Comparison of ENCODE assay signal across 12 mouse cellular contexts in the genomic region with DNA sequence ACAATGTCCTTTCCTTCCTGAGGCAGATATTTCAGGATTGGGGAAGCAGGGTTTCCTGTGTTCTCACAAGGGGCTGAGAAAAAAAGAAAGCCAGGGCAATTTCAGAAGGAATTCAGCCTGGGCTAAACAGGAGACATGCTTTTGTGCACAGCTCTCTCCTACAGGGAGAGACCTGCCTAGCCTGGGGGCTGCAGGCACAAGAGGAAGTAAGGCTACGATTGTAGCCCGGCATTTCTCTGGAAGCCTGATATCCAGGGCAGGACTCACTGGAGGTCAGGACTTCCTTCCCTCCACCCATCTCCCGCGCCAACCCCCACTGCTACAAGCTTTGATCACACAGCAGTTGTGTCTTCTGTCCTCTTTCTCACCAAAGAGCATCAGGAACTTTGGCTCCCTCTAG.
DNase-seq lines count a peak whose midpoint lies in the region; ATAC-seq lines count a peak whose summit lies in the region.
"Had no signal": no experiment of that assay in that cellular context is flagged by ENCODE, and none has a peak within 500 bp of the region (broad histone marks: within the 10 kb centered on the region; RNA-seq: fewer than 3 reads in every experiment).

No protein-coding gene starts in this region.

- no peak; the same call in 1 of the 2 replicates for ATAC-seq in liver, embryonic 11.5 days (replicated peaks; ENCODE audit: low FRiP score)
- peak; percentile 46; the same call in 1 of the 2 replicates for ATAC-seq in heart, embryonic 12.5 days (ENCODE audit: insufficient number of reproducible peaks, low FRiP score)
- ATAC-seq in midbrain, embryonic 15.5 days (replicated peaks) = no peak
- no peak for ATAC-seq in hindbrain, embryonic 11.5 days (ENCODE audit: low FRiP score)
- ATAC-seq in CD4-positive, CD25-positive, alpha-beta regulatory T cell, adult 4 months = no peak

- no peak overlapping the region for H3K27ac ChIP-seq in liver, embryonic 11.5 days (ENCODE audit: low read depth, low read length)
- peak overlapping the region; percentile 20; the same call in 1 of the 2 replicates for H3K27ac ChIP-seq in heart, embryonic 12.5 days (ENCODE audit: poor library complexity, severe bottlenecking)
- H3K27ac ChIP-seq in midbrain, embryonic 15.5 days = no peak overlapping the region
- no peak overlapping the region for H3K27ac ChIP-seq in hindbrain, embryonic 11.5 days (ENCODE audit: low read depth, low read length)
- H3K27ac ChIP-seq: embryonic facial prominence, embryonic 13.5 days had no signal

- H3K4me1 ChIP-seq in liver, embryonic 11.5 days (replicated peaks; ENCODE audit: control insufficient read depth, insufficient read depth, low read length) = peaks cover 4% of the 10 kb centered on the region; the same call in 1 of the 2 replicates
- peaks cover 40% of the 10 kb centered on the region for H3K4me1 ChIP-seq in heart, embryonic 12.5 days (replicated peaks)
- H3K4me1 ChIP-seq in midbrain, embryonic 15.5 days = peaks cover 15% of the 10 kb centered on the region
- H3K4me1 ChIP-seq in hindbrain, embryonic 11.5 days (replicated peaks; ENCODE audit: control insufficient read depth, insufficient read depth, low read length) = no peaks in the 10 kb centered on the region

- 11% methylated on average over 4 of the region's 4 CpGs for WGBS in liver, embryonic 11.5 days
- 13% methylated on average over 4 of the region's 4 CpGs for WGBS in heart, embryonic 12.5 days
- WGBS in midbrain, embryonic 15.5 days = 59% methylated on average over 4 of the region's 4 CpGs
- 36% methylated on average over 4 of the region's 4 CpGs for WGBS in hindbrain, embryonic 11.5 days

- H3K36me3 ChIP-seq in liver, embryonic 11.5 days (ENCODE audit: control insufficient read depth, insufficient read depth, low read length) = no peaks in the 10 kb centered on the region
- H3K36me3 ChIP-seq in heart, embryonic 12.5 days = no peaks in the 10 kb centered on the region
- H3K36me3 ChIP-seq in midbrain, embryonic 15.5 days (replicated peaks) = no peaks in the 10 kb centered on the region
- H3K36me3 ChIP-seq in hindbrain, embryonic 11.5 days (ENCODE audit: control insufficient read depth, insufficient read depth, low read length) = no peaks in the 10 kb centered on the region
- H3K36me3 ChIP-seq: embryonic facial prominence, embryonic 13.5 days had no signal

- H3K4me2 ChIP-seq in liver, embryonic 11.5 days = no peak overlapping the region
- no peak overlapping the region for H3K4me2 ChIP-seq in heart, embryonic 12.5 days
- no peak overlapping the region for H3K4me2 ChIP-seq in midbrain, embryonic 15.5 days
- no peak overlapping the region for H3K4me2 ChIP-seq in hindbrain, embryonic 11.5 days (replicated peaks; ENCODE audit: low read depth, low read length)
- H3K4me2 ChIP-seq: embryonic facial prominence, embryonic 13.5 days had no signal

- peaks cover under 1% of the 10 kb centered on the region; the same call in 1 of the 2 replicates for H3K27me3 ChIP-seq in liver, embryonic 11.5 days (replicated peaks; ENCODE audit: control insufficient read depth, insufficient read depth, low read length)
- no peaks in the 10 kb centered on the region for H3K27me3 ChIP-seq in heart, embryonic 12.5 days (replicated peaks)
- peaks cover 13% of the 10 kb centered on the region for H3K27me3 ChIP-seq in midbrain, embryonic 15.5 days (replicated peaks)
- H3K27me3 ChIP-seq in hindbrain, embryonic 11.5 days (ENCODE audit: control insufficient read depth, insufficient read depth, low read length) = no peaks in the 10 kb centered on the region

- peak; percentile 27 for DNase-seq in liver
- DNase-seq in liver, embryonic 11.5 days (ENCODE audit: low spot score) = no peak
- DNase-seq in kidney, postnatal 14 days = peak; percentile 74
- peak; percentile 51 to 78 for DNase-seq in lung, postnatal 4 days
- no peak for DNase-seq in hindbrain, embryonic 11.5 days (ENCODE audit: low spot score)
- DNase-seq: left cerebral cortex, postnatal 4 days; thymus, postnatal 25 days had no signal

- H3K4me3 ChIP-seq in liver, embryonic 11.5 days (ENCODE audit: low read depth, low read length) = no peak overlapping the region
- no peak overlapping the region for H3K4me3 ChIP-seq in heart, embryonic 12.5 days
- H3K4me3 ChIP-seq in midbrain, embryonic 15.5 days = no peak overlapping the region
- no peak overlapping the region for H3K4me3 ChIP-seq in hindbrain, embryonic 11.5 days (ENCODE audit: low read depth, low read length)
- H3K4me3 ChIP-seq: embryonic facial prominence, embryonic 13.5 days; myocyte had no signal

- H3K9me3 ChIP-seq in liver, embryonic 11.5 days (ENCODE audit: control insufficient read depth, low read length) = no peaks in the 10 kb centered on the region
- H3K9me3 ChIP-seq in heart, embryonic 12.5 days (replicated peaks) = no peaks in the 10 kb centered on the region
- no peaks in the 10 kb centered on the region for H3K9me3 ChIP-seq in midbrain, embryonic 15.5 days
- H3K9me3 ChIP-seq in hindbrain, embryonic 11.5 days (ENCODE audit: control insufficient read depth, low read length) = no peaks in the 10 kb centered on the region
- H3K9me3 ChIP-seq: embryonic facial prominence, embryonic 13.5 days had no signal

- no peak overlapping the region for H3K9ac ChIP-seq in liver, embryonic 11.5 days (ENCODE audit: low read depth, low read length)
- no peak overlapping the region for H3K9ac ChIP-seq in heart, embryonic 12.5 days
- H3K9ac ChIP-seq in midbrain, embryonic 15.5 days = no peak overlapping the region
- H3K9ac ChIP-seq in hindbrain, embryonic 11.5 days (ENCODE audit: low read depth, low read length) = no peak overlapping the region
- H3K9ac ChIP-seq: embryonic facial prominence, embryonic 13.5 days had no signal

Comparison
In these comparisons a context has a peak if more than half of its experiments do, and no peak if none do; other contexts are left out.
1. DNase-seq: peak in liver (single experiment), kidney, postnatal 14 days (single experiment) and lung, postnatal 4 days (2 of 2); none in liver, embryonic 11.5 days (single experiment) and hindbrain, embryonic 11.5 days (single experiment).